Mouse (Mus musculus) liver, embryonic 16.5 days (tissue): ENCODE data around the gene Shpk. TPM values are rescaled to one million over a fixed set of nuclear protein-coding genes. Genes with fewer than 3 reads are reported as not detected.

Experiments
- ATAC-seq: fragments of 200-750 bp; cut with Nextera tagmentation; 2 replicates; pipeline ENCODE4 v1.8.0; 2017; ENCODE audit warnings: low read depth, mild to moderate bottlenecking, moderate number of reproducible peaks, moderate library complexity
- H3K27ac ChIP-seq: fragments of 300-500 bp; sonication (generic); 2 replicates; pipeline ENCODE4 v1.5.1; 2014; ENCODE audit warnings: mild to moderate bottlenecking, low read length
- H3K27me3 ChIP-seq: fragments of 300-500 bp; sonication (generic); 2 replicates; pipeline ENCODE4 v1.6.1; 2014; ENCODE audit warnings: low read depth, low read length, mixed read lengths; ENCODE audit not compliant: control insufficient read depth, insufficient read depth
- H3K36me3 ChIP-seq: fragments of 300-500 bp; sonication (generic); 2 replicates; pipeline ENCODE4 v1.6.1; 2014; ENCODE audit warnings: mild to moderate bottlenecking; ENCODE audit not compliant: control insufficient read depth, insufficient read depth
- H3K4me1 ChIP-seq: fragments of 300-500 bp; sonication (generic); 2 replicates; pipeline ENCODE4 v1.6.1; 2014; ENCODE audit warnings: low read depth, low read length, mixed read lengths; ENCODE audit not compliant: control insufficient read depth
- H3K4me2 ChIP-seq: fragments of 300-500 bp; sonication (generic); 2 replicates; pipeline ENCODE4 v1.6.1; 2014; ENCODE audit warnings: low read depth, low read length, mixed read lengths
- H3K4me3 ChIP-seq: fragments of 300-500 bp; sonication (generic); 2 replicates; pipeline ENCODE4 v1.5.1; 2014; ENCODE audit warnings: low read depth, mild to moderate bottlenecking, low read length
- H3K9ac ChIP-seq: fragments of 300-500 bp; sonication (generic); 2 replicates; pipeline ENCODE4 v1.6.1; 2014; ENCODE audit warnings: low read depth, low read length
- H3K9me3 ChIP-seq: fragments of 300-500 bp; sonication (generic); replicated peaks from 2 replicates; pipeline ENCODE4 v1.6.1; 2016; ENCODE audit warnings: low read length; ENCODE audit not compliant: control insufficient read depth
- WGBS: fragments of 180-500 bp; shearing (Covaris S2); extraction: QIAGEN DNeasy Blood & Tissue Kit; methylation state at CpG from one replicate; pipeline ENCODE4 v1.1.7; 2014; ENCODE audit not compliant: insufficient replicate concordance; 5-methylcytosine and 5-hydroxymethylcytosine counted together
- polyA plus RNA-seq: library from polyadenylated mRNA; unstranded; fragments of >200 nt; fragmentation: Nextera tagmentation; extraction: Ambion mirVana; gene quantifications from 2 replicates; pipeline ENCODE4 v1.2.1, GENCODE M21; 2015

Shpk gene
- polyA plus RNA-seq, 1 experiment from 2014 or later = 4.4 TPM

DNA sequence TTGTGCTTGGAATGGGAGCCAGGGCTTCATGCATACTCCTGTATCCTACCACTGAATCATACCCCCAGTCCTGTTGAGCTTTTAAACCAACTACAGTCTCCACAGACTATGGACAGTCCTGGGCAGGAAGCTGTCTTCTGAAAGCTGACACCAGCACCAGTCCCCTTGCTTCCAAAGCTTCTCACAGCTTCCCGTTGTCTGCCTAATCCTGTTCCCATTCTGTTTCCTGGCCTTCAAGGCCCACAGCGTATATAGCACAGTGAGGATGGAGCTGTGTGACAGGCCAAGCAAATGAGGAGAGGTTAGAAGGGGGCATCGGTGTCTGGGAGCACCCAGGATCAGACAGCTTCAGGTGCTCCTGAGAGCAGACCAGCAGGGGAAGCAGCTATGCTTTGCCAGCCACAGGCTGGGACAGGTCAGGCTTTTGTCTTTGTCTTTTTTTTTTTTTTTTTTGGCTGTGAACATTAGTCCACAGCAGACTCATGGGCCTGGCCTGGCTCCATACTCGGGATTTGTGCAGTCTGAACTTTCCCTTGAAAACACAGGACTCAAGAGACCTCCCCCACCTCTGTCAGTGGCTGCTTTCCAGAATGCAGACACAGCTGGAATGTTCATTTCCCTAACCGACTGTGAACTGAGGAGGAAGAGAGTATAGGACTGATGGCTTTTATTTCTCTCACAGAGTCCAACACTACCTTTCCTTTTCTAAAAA is 36.9 kb downstream of the Shpk start:
- Histone ChIP-seq H3K36me3 (no peaks in the 10 kb centered on the region), H3K9ac (no peak overlapping the region), H3K27me3 (no peaks in the 10 kb centered on the region), H3K4me1 (no peaks in the 10 kb centered on the region), H3K4me2 (no peak overlapping the region), H3K27ac (no peak overlapping the region), H3K9me3 (no peaks in the 10 kb centered on the region), H3K4me3 (no peak overlapping the region)
- ATAC-seq = no peak
- 28% methylated on average over 5 of the region's 5 CpGs for WGBS

DNA sequence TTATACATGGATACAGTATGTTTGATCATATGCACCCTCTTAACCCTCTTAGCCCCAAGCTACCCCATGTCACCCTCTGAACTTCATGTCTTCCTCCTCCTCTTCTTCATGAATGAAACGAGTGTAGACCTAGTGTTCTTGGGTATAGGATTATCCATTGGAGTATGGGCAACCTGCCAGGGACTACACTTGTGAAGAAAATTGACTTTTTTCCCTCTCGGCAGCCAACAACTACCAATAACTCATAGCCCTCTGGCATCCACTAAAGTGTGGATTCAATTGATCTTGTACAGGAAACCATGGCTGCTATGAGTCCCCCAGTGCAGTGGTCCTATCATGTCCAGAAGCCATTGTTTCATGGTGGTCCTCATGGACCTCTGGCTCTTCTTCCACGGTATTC is 37.5 kb downstream of the Shpk start:
- H3K9ac ChIP-seq = no peak overlapping the region
- no peaks in the 10 kb centered on the region for H3K4me1 ChIP-seq
- no peaks in the 10 kb centered on the region for H3K9me3 ChIP-seq
- 49% methylated on average over 3 of the region's 3 CpGs for WGBS
- H3K27me3 ChIP-seq = no peaks in the 10 kb centered on the region
- H3K27ac ChIP-seq = no peak overlapping the region
- no peak for ATAC-seq
- H3K36me3 ChIP-seq = no peaks in the 10 kb centered on the region
- H3K4me3 ChIP-seq = no peak overlapping the region
- H3K4me2 ChIP-seq = no peak overlapping the region

DNA sequence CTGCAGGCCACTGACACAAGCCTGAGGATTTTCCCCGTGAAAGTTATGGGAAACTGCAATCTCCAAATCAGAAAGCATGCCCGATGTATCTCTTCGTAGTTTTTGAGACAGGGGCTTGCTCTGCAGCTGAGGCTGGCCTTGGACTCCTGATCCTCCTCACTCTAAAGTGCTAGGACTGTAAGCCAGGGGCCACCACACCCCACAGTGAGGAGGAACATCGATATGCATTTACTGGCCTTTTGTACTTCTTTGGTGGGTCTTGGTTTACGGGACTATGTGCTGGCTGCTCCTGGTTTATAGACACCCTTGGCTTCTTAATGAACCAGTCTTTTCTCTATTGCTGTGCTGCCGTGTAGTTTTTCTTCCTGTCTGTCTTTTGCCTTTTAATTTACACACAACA is 42.9 kb downstream of the Shpk start:
- Histone ChIP-seq H3K9ac (no peak overlapping the region), H3K36me3 (no peaks in the 10 kb centered on the region), H3K4me3 (no peak overlapping the region), H3K4me2 (no peak overlapping the region), H3K27ac (no peak overlapping the region), H3K9me3 (no peaks in the 10 kb centered on the region), H3K27me3 (no peaks in the 10 kb centered on the region), H3K4me1 (no peaks in the 10 kb centered on the region)
- no peak for ATAC-seq
- WGBS = 66% methylated on average over 6 of the region's 6 CpGs

DNA sequence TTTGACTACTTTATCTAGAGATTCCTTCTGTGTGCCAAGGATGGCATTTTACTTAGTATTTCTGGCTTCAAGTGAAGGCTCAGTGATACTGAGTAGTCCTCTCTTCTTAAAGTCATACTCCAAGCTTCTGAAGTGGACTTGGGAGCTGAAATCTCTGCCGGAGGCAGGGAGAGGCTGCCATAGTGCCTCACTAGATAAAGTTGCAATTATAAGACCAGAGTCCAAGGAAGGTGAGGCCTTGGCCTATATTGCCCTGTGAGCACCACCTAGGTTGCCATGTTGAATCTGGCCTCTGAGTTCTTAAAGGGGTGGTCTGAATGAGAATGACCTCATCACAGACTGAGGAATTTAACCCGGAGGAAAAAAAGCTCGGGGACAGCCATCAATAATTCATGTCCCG is 43.5 kb downstream of the Shpk start:
- H3K4me2 ChIP-seq = no peak overlapping the region
- no peak overlapping the region for H3K4me3 ChIP-seq
- 70% methylated on average over 4 of the region's 4 CpGs for WGBS
- H3K27me3 ChIP-seq = no peaks in the 10 kb centered on the region
- H3K9ac ChIP-seq = no peak overlapping the region
- H3K27ac ChIP-seq = no peak overlapping the region
- H3K9me3 ChIP-seq = no peaks in the 10 kb centered on the region
- ATAC-seq = no peak
- no peaks in the 10 kb centered on the region for H3K36me3 ChIP-seq
- no peaks in the 10 kb centered on the region for H3K4me1 ChIP-seq

DNA sequence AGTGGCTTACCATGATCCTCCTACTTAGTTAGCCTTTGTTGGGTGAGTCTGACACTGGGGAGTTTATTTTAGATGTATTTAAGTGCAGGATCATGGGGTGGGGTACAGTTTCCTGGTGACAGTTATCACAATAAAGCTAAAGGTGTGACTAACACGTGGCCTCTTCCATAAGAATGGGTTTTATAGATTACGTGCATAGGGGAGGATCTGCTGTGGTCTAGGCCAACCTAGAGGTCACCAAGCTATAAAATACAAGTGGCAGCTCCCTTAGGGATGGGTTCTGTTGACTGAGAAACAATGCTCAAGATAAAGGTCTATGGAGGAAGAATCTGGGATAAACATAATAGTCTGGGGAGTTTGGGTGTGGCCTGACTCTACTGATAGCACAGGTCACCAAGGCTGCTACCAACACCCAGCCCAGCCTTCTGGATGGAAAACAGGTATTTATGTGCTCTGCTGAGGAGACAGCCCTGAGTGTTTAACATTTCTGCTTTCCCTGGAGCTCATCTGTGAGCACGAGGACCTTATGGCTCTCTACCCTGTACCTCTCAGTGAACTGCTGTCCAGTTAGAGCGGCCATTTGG is 58.2 kb downstream of the Shpk start:
- Histone ChIP-seq H3K4me2 (no peak overlapping the region), H3K9ac (no peak overlapping the region), H3K36me3 (no peaks in the 10 kb centered on the region), H3K27ac (no peak overlapping the region), H3K4me3 (no peak overlapping the region), H3K9me3 (no peaks in the 10 kb centered on the region), H3K4me1 (no peaks in the 10 kb centered on the region), H3K27me3 (no peaks in the 10 kb centered on the region)
- ATAC-seq = no peak
- WGBS = 66% methylated on average over 4 of the region's 4 CpGs

DNA sequence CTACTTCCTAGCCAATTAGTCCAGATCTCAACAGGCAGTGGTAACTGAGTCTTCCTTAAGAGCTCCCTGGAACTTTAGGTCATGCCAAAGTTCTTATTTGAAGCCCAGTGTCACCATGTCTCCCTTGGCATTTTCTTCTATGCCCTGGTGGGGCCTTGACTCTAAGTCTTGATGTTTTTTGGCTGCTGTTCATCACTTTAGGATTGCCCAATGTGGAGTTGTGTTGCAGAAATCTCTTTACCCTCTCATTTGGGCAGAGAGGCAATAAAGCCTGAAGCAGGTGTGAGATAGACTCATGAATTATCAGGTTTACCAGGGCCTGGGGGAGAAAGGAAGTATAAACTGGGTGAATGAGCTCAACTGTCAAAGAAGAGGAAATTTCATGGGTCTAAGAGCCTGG is 59.4 kb downstream of the Shpk start:
- H3K36me3 ChIP-seq = no peaks in the 10 kb centered on the region
- no peak overlapping the region for H3K27ac ChIP-seq
- H3K27me3 ChIP-seq = no peaks in the 10 kb centered on the region
- no peaks in the 10 kb centered on the region for H3K9me3 ChIP-seq
- H3K9ac ChIP-seq = no peak overlapping the region
- no peak overlapping the region for H3K4me2 ChIP-seq
- H3K4me3 ChIP-seq = no peak overlapping the region
- no peak for ATAC-seq
- H3K4me1 ChIP-seq = no peaks in the 10 kb centered on the region

DNA sequence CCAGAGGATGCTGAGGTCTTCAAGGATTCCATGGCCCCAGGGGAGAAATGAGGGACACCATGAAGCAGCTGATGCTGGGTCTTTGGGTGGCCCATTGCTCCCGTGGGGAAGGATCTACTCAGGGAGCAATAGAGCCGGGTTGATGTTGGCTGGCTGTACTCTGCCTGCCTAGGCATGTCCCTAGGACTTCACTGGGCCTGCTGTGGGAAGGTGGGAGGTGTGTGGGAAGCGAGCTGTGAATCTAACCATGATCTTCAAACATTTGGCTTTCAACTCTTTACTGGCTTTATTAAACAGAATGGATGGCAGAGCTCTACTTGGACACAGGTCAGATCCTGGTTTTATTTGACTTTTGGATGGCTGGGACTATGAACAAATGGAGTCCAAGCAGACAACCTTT is 61.2 kb downstream of the Shpk start:
- Histone ChIP-seq H3K27ac (no peak overlapping the region), H3K4me1 (no peaks in the 10 kb centered on the region), H3K4me2 (no peak overlapping the region), H3K9ac (no peak overlapping the region), H3K4me3 (no peak overlapping the region), H3K9me3 (no peaks in the 10 kb centered on the region), H3K36me3 (no peaks in the 10 kb centered on the region), H3K27me3 (no peaks in the 10 kb centered on the region)
- no peak for ATAC-seq
- WGBS = 61% methylated on average over 3 of the region's 3 CpGs

DNA sequence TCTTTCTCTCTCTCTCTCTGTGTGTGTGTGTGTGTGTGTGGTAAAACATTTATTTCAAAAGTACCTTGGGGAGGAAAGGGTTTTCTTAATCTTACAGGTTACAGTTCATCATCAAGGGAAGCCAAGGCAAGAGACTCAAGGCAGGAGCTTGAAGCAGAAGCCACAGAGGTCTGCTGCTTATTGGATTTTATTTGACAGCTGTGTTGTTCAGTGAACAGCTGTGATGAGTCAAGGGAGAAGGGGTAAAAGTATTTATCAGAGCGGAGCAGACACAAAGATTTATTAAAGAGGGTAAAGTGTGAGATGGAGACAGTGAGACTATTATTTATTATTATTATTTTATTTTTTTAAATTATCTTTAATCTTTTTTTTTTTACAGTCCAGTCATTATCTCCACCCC is 62.1 kb downstream of the Shpk start:
- no peaks in the 10 kb centered on the region for H3K9me3 ChIP-seq
- no peak overlapping the region for H3K9ac ChIP-seq
- H3K4me3 ChIP-seq = no peak overlapping the region
- H3K36me3 ChIP-seq = no peaks in the 10 kb centered on the region
- no peak overlapping the region for H3K27ac ChIP-seq
- no peak for ATAC-seq
- no peaks in the 10 kb centered on the region for H3K27me3 ChIP-seq
- no peaks in the 10 kb centered on the region for H3K4me1 ChIP-seq
- no peak overlapping the region for H3K4me2 ChIP-seq
- 55% methylated on average over 1 of the region's 1 CpGs for WGBS

DNA sequence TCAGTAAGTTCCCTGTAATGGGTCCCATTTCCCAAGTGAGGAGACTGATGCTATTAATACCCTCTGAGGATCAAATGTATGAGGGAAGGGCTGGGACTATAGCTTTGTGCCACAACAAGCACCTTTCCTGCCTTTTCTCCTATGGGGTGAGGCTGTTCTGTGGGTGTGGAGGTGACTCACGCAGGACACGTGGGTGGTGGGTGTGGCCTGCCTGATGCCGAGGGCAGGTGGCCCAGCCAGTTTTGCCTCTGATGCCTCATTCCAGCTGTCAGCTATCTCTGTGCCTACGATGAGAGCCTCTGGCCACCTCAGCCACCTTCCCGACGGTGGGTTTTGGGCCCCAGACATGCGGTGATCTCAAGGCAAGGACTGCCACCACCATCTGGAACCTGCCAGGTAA is 68.0 kb downstream of the Shpk start, which contains the start of gene Trpv3:
Gene Trpv3 (plus strand): TSS at position 122 of the 400 bp plus-strand sequence.
- 61% methylated on average over 7 of the region's 7 CpGs for WGBS
- Histone ChIP-seq H3K4me3 (no peak within 1 kb of the TSS), H3K27me3 (no peaks in the 10 kb centered on the region), H3K36me3 (no peaks in the 10 kb centered on the region), H3K4me2 (no peak within 1 kb of the TSS), H3K9ac (no peak within 1 kb of the TSS), H3K9me3 (no peaks in the 10 kb centered on the region), H3K27ac (no peak within 1 kb of the TSS), H3K4me1 (no peaks in the 10 kb centered on the region)
- ATAC-seq = no peak
